Mouse (Mus musculus) layer of hippocampus, postnatal 25 days (tissue): Measurements from ENCODE around the gene Fndc3b. TPM values are rescaled to one million over a fixed set of nuclear protein-coding genes. Genes with fewer than 3 reads are reported as not detected.

Experiments
- DNase-seq, 2 experiments: peaks; one replicate each; pipeline ENCODE4 v3.0.0; 2022; ENCODE audit warnings: mixed read lengths in 2 of 2, low spot score in 1 of 2; ENCODE audit errors: extremely low spot score in 1 of 2
- total RNA-seq, 2 experiments: library from RNA; stranded (reverse); gene quantifications; 2 replicates each; pipeline ENCODE4 v1.2.3; 2021

Gene Fndc3b
- total RNA-seq: 10 to 100 TPM; 20.2 to 21.6 TPM

- peak; percentile 82 to 86 for DNase-seq
These were observed at the start of gene Fndc3b for GRCm38 (mm10) chr3:27710648-27711428. TSS of gene Fndc3b (minus strand) at chr3:27711307.

- DNase-seq: no peak
These were observed 49.2 kb upstream of the Fndc3b start for GRCm38 (mm10) chr3:27760278-27760677.

GRCm38 (mm10) chr3:27758976-27759375 is 47.9 kb upstream of the Fndc3b start:
- DNase-seq: no peak

- no peak for DNase-seq
These were observed 40.5 kb upstream of the Fndc3b start for GRCm38 (mm10) chr3:27751657-27752056.

- DNase-seq: no peak
These were observed 40.0 kb upstream of the Fndc3b start for GRCm38 (mm10) chr3:27751156-27751555.

- DNase-seq: no peak
These were observed 34.5 kb upstream of the Fndc3b start for GRCm38 (mm10) chr3:27745651-27746050.

- DNase-seq: no peak
These were observed 33.6 kb upstream of the Fndc3b start for GRCm38 (mm10) chr3:27744754-27745153.

GRCm38 (mm10) chr3:27743271-27744145 is 32.4 kb upstream of the Fndc3b start:
- no peak for DNase-seq

- no peak for DNase-seq
These were observed 31.0 kb upstream of the Fndc3b start for GRCm38 (mm10) chr3:27742124-27742523.

GRCm38 (mm10) chr3:27740136-27740535 is 29.0 kb upstream of the Fndc3b start:
- DNase-seq: no peak

GRCm38 (mm10) chr3:27736180-27736579 is 25.1 kb upstream of the Fndc3b start:
- DNase-seq: no peak

- DNase-seq: no peak
These were observed 24.0 kb upstream of the Fndc3b start for GRCm38 (mm10) chr3:27735113-27735512.

- DNase-seq: no peak
These were observed 18.0 kb upstream of the Fndc3b start for GRCm38 (mm10) chr3:27728798-27729782.

GRCm38 (mm10) chr3:27728176-27728575 is 17.1 kb upstream of the Fndc3b start:
- no peak for DNase-seq

- DNase-seq: no peak
These were observed 14.6 kb upstream of the Fndc3b start for GRCm38 (mm10) chr3:27725752-27726151.

- DNase-seq: no peak
These were observed 13.1 kb upstream of the Fndc3b start for GRCm38 (mm10) chr3:27724208-27724607.

- DNase-seq: no peak
These were observed 7.8 kb upstream of the Fndc3b start for GRCm38 (mm10) chr3:27718829-27719365.

GRCm38 (mm10) chr3:27713971-27714370 is 2.9 kb upstream of the Fndc3b start:
- no peak for DNase-seq

GRCm38 (mm10) chr3:27712421-27712820 is 1.3 kb upstream of the Fndc3b start:
- DNase-seq: no peak
